Comparison of ENCODE assay signal across 13 mouse cellular contexts in genomic region chr14:20047814-20048480, GRCm38 (mm10).
DNase-seq lines count a peak whose midpoint lies in the region; ATAC-seq and TF ChIP-seq lines count a peak whose summit lies in the region.
"Had no signal": no experiment of that assay in that cellular context is flagged by ENCODE, and none has a peak within 500 bp of the region (broad histone marks: within the 10 kb centered on the region; RNA-seq: fewer than 3 reads in every experiment).

No protein-coding gene starts in this region.

- no peaks in the 10 kb centered on the region for H3K9me3 ChIP-seq in limb, embryonic 14.5 days (ENCODE audit: control insufficient read depth, low read length)
- H3K9me3 ChIP-seq in limb, embryonic 10.5 days (replicated peaks) = no peaks in the 10 kb centered on the region
- no peaks in the 10 kb centered on the region for H3K9me3 ChIP-seq in embryonic facial prominence, embryonic 14.5 days (ENCODE audit: control insufficient read depth, low read length)
- no peaks in the 10 kb centered on the region for H3K9me3 ChIP-seq in hindbrain, embryonic 15.5 days
- H3K9me3 ChIP-seq in neural tube, embryonic 13.5 days = no peaks in the 10 kb centered on the region
- H3K9me3 ChIP-seq: embryonic facial prominence, embryonic 15.5 days; kidney, embryonic 15.5 days had no signal

- no peak overlapping the region for H3K27ac ChIP-seq in limb, embryonic 14.5 days (replicated peaks; ENCODE audit: low read depth, low read length)
- no peak overlapping the region for H3K27ac ChIP-seq in limb, embryonic 10.5 days
- no peak overlapping the region for H3K27ac ChIP-seq in embryonic facial prominence, embryonic 14.5 days (replicated peaks; ENCODE audit: low read depth, low read length)
- peak overlapping the region; percentile 77 for H3K27ac ChIP-seq in hindbrain, embryonic 15.5 days (replicated peaks)
- peak overlapping the region; percentile 82 for H3K27ac ChIP-seq in neural tube, embryonic 13.5 days (replicated peaks)
- H3K27ac ChIP-seq: embryonic facial prominence, embryonic 15.5 days; kidney, embryonic 15.5 days had no signal

- peak; percentile 18 for DNase-seq in limb, embryonic 14.5 days (ENCODE audit: low spot score)
- DNase-seq in limb, embryonic 10.5 days (ENCODE audit: low spot score) = no peak
- DNase-seq in embryonic facial prominence, embryonic 14.5 days (ENCODE audit: low spot score) = peak; percentile 61
- no peak for DNase-seq in layer of hippocampus, adult 11-12 months (ENCODE audit: low spot score)
- DNase-seq in lung, postnatal 10 days = no peak
- no peak for DNase-seq in cerebellum, adult 11 months
- DNase-seq: gastrocnemius, postnatal 25 days had no signal

- no peak for TF ChIP-seq POLR2A in limb, embryonic 14.5 days (IDR thresholded peaks at IDR 0.05; ENCODE audit: borderline replicate concordance, extremely low read depth, insufficient read depth, insufficient read length)

- H3K4me1 ChIP-seq in limb, embryonic 14.5 days (ENCODE audit: control insufficient read depth, insufficient read depth, low read length) = no peaks in the 10 kb centered on the region
- H3K4me1 ChIP-seq in limb, embryonic 10.5 days = peaks cover 4% of the 10 kb centered on the region; the same call in 1 of the 2 replicates
- no peaks in the 10 kb centered on the region for H3K4me1 ChIP-seq in embryonic facial prominence, embryonic 14.5 days (ENCODE audit: control insufficient read depth, insufficient read depth, low read length)
- H3K4me1 ChIP-seq in hindbrain, embryonic 15.5 days (replicated peaks) = peaks cover 18% of the 10 kb centered on the region
- H3K4me1 ChIP-seq in neural tube, embryonic 13.5 days (replicated peaks) = peaks cover 15% of the 10 kb centered on the region

- no peaks in the 10 kb centered on the region for H3K27me3 ChIP-seq in limb, embryonic 14.5 days (ENCODE audit: control insufficient read depth, insufficient read depth, low read length)
- no peaks in the 10 kb centered on the region for H3K27me3 ChIP-seq in limb, embryonic 10.5 days (ENCODE audit: low read depth, poor library complexity, severe bottlenecking)
- H3K27me3 ChIP-seq in embryonic facial prominence, embryonic 14.5 days (replicated peaks; ENCODE audit: control insufficient read depth, insufficient read depth, low read length) = no peaks in the 10 kb centered on the region
- no peaks in the 10 kb centered on the region for H3K27me3 ChIP-seq in hindbrain, embryonic 15.5 days
- H3K27me3 ChIP-seq in neural tube, embryonic 13.5 days = no peaks in the 10 kb centered on the region
- H3K27me3 ChIP-seq: CH12.LX; embryonic facial prominence, embryonic 15.5 days; kidney, embryonic 15.5 days had no signal

- no peaks in the 10 kb centered on the region for H3K36me3 ChIP-seq in limb, embryonic 14.5 days (ENCODE audit: control insufficient read depth, insufficient read depth, low read length)
- no peaks in the 10 kb centered on the region for H3K36me3 ChIP-seq in limb, embryonic 10.5 days
- H3K36me3 ChIP-seq in embryonic facial prominence, embryonic 14.5 days (ENCODE audit: control insufficient read depth, insufficient read depth, low read length) = no peaks in the 10 kb centered on the region
- H3K36me3 ChIP-seq in hindbrain, embryonic 15.5 days = no peaks in the 10 kb centered on the region
- no peaks in the 10 kb centered on the region for H3K36me3 ChIP-seq in neural tube, embryonic 13.5 days
- H3K36me3 ChIP-seq: embryonic facial prominence, embryonic 15.5 days; kidney, embryonic 15.5 days had no signal

- no peak overlapping the region for H3K4me3 ChIP-seq in limb, embryonic 14.5 days (replicated peaks; ENCODE audit: low read length)
- H3K4me3 ChIP-seq in limb, embryonic 10.5 days = no peak overlapping the region
- H3K4me3 ChIP-seq in embryonic facial prominence, embryonic 14.5 days (ENCODE audit: low read depth, low read length) = no peak overlapping the region
- no peak overlapping the region for H3K4me3 ChIP-seq in hindbrain, embryonic 15.5 days
- no peak overlapping the region for H3K4me3 ChIP-seq in neural tube, embryonic 13.5 days
- H3K4me3 ChIP-seq: embryonic facial prominence, embryonic 15.5 days; kidney, embryonic 15.5 days had no signal

- H3K4me2 ChIP-seq in limb, embryonic 14.5 days (replicated peaks; ENCODE audit: low read depth, low read length, severe bottlenecking) = no peak overlapping the region
- no peak overlapping the region for H3K4me2 ChIP-seq in embryonic facial prominence, embryonic 14.5 days (ENCODE audit: low read depth, low read length)
- no peak overlapping the region for H3K4me2 ChIP-seq in hindbrain, embryonic 15.5 days
- H3K4me2 ChIP-seq in neural tube, embryonic 13.5 days = no peak overlapping the region
- H3K4me2 ChIP-seq: embryonic facial prominence, embryonic 15.5 days; kidney, embryonic 15.5 days had no signal

- H3K9ac ChIP-seq in limb, embryonic 14.5 days (ENCODE audit: low read depth, low read length, severe bottlenecking) = no peak overlapping the region
- H3K9ac ChIP-seq in embryonic facial prominence, embryonic 14.5 days (ENCODE audit: low read depth, low read length) = no peak overlapping the region
- no peak overlapping the region for H3K9ac ChIP-seq in hindbrain, embryonic 15.5 days
- H3K9ac ChIP-seq in neural tube, embryonic 13.5 days = no peak overlapping the region
- H3K9ac ChIP-seq: embryonic facial prominence, embryonic 15.5 days; kidney, embryonic 15.5 days had no signal

- 55% methylated on average over 3 of the region's 3 CpGs for WGBS in limb, embryonic 14.5 days
- 58% methylated on average over 3 of the region's 3 CpGs for WGBS in limb, embryonic 10.5 days
- WGBS in embryonic facial prominence, embryonic 14.5 days = 41% methylated on average over 3 of the region's 3 CpGs
- WGBS in hindbrain, embryonic 15.5 days = 31% methylated on average over 3 of the region's 3 CpGs
- WGBS in neural tube, embryonic 13.5 days = 47% methylated on average over 3 of the region's 3 CpGs

- ATAC-seq in limb, embryonic 14.5 days (ENCODE audit: low FRiP score, low read depth) = 0 out of 2 replicates have a peak, but pooled peaks have one; percentile 50
- peak; percentile 91 for ATAC-seq in embryonic facial prominence, embryonic 14.5 days (ENCODE audit: low read depth)
- ATAC-seq in hindbrain, embryonic 15.5 days (ENCODE audit: low FRiP score, low read depth) = peak; percentile 98
- ATAC-seq in neural tube, embryonic 13.5 days (ENCODE audit: low read depth) = peak; percentile 97
- ATAC-seq: lung, postnatal 0 days had no signal

Comparison
In these comparisons a context has a peak if more than half of its experiments do, and no peak if none do; other contexts are left out.
1. DNase-seq: peak in limb, embryonic 14.5 days (single experiment) and embryonic facial prominence, embryonic 14.5 days (single experiment); none in limb, embryonic 10.5 days (single experiment), layer of hippocampus, adult 11-12 months (single experiment), lung, postnatal 10 days (single experiment) and cerebellum, adult 11 months (single experiment).
2. H3K27ac ChIP-seq: peak in hindbrain, embryonic 15.5 days (single experiment) and neural tube, embryonic 13.5 days (single experiment); none in limb, embryonic 14.5 days (single experiment), limb, embryonic 10.5 days (single experiment) and embryonic facial prominence, embryonic 14.5 days (single experiment).
3. Peak in every context shown above with its lines, with median percentiles within 50 percentile points of each other: ATAC-seq.